Mouse (Mus musculus): ENCODE results near the gene Jaml. TPM values are rescaled to one million over a fixed set of nuclear protein-coding genes. Genes with fewer than 3 reads are reported as not detected.

Gene Jaml
- polyA plus RNA-seq, 1 experiment from 2014 or later: 0.70 TPM

- Histone ChIP-seq H3K4me3 (replicated peaks; ENCODE audit: low read depth, low read length) (no peak overlapping the region), H3K27ac (no peak overlapping the region), H3K9ac (ENCODE audit: low read depth, low read length) (no peak overlapping the region), H3K27me3 (ENCODE audit: insufficient read depth, low read length) (no peaks in the 10 kb centered on the region), H3K9me3 (replicated peaks; ENCODE audit: low read length) (no peaks in the 10 kb centered on the region), H3K36me3 (ENCODE audit: insufficient read depth, low read length) (no peaks in the 10 kb centered on the region), H3K4me2 (ENCODE audit: low read length) (no peak overlapping the region), H3K4me1 (replicated peaks; ENCODE audit: insufficient read depth, low read length) (no peaks in the 10 kb centered on the region)
- DNase-seq (ENCODE audit: low spot score) (no peak), ATAC-seq (replicated peaks; ENCODE audit: low FRiP score, low read depth) (no peak)
- no peak for TF ChIP-seq CTCF (IDR thresholded peaks at IDR 0.05; ENCODE audit: low read depth)
- 92% methylated on average over 1 of the region's 1 CpGs for WGBS
Observed at GRCm38 (mm10) chr9:45049731-45050130, 29.3 kb upstream of the Jaml start.

GRCm38 (mm10) chr9:45050301-45050700, 28.7 kb upstream of the Jaml start:
- Histone ChIP-seq H3K4me2 (ENCODE audit: low read length) (no peak overlapping the region), H3K27ac (no peak overlapping the region), H3K9ac (ENCODE audit: low read depth, low read length) (no peak overlapping the region), H3K9me3 (replicated peaks; ENCODE audit: low read length) (no peaks in the 10 kb centered on the region), H3K4me3 (replicated peaks; ENCODE audit: low read depth, low read length) (no peak overlapping the region), H3K27me3 (ENCODE audit: insufficient read depth, low read length) (no peaks in the 10 kb centered on the region), H3K4me1 (replicated peaks; ENCODE audit: insufficient read depth, low read length) (no peaks in the 10 kb centered on the region), H3K36me3 (ENCODE audit: insufficient read depth, low read length) (no peaks in the 10 kb centered on the region)
- no peak for TF ChIP-seq CTCF (IDR thresholded peaks at IDR 0.05; ENCODE audit: low read depth)
- 84% methylated on average over 2 of the region's 2 CpGs for WGBS
- no peak for ATAC-seq (replicated peaks; ENCODE audit: low FRiP score, low read depth)
- DNase-seq (ENCODE audit: low spot score): no peak

GRCm38 (mm10) chr9:45055082-45055713, 23.8 kb upstream of the Jaml start, which contains the start of gene Mpzl3:
Mpzl3 (plus strand) TSS chr9:45055186.
- under 1% methylated on average over 33 of the region's 33 CpGs for WGBS
- peak within 1 kb of the TSS; percentile 37 for H3K4me3 ChIP-seq (replicated peaks; ENCODE audit: low read depth, low read length)
- ATAC-seq (replicated peaks; ENCODE audit: low FRiP score, low read depth): peak; percentile 94
- peak within 1 kb of the TSS; percentile 59 for H3K4me2 ChIP-seq (ENCODE audit: low read length)
- 0 out of 2 replicates have a peak, but pooled peaks have one; percentile 26 for TF ChIP-seq CTCF (IDR thresholded peaks at IDR 0.05; ENCODE audit: low read depth)
- H3K9ac ChIP-seq (ENCODE audit: low read depth, low read length): peak within 1 kb of the TSS; percentile 51
- no peaks in the 10 kb centered on the region for H3K36me3 ChIP-seq (ENCODE audit: insufficient read depth, low read length)
- no peaks in the 10 kb centered on the region for H3K4me1 ChIP-seq (replicated peaks; ENCODE audit: insufficient read depth, low read length)
- H3K27me3 ChIP-seq (ENCODE audit: insufficient read depth, low read length): no peaks in the 10 kb centered on the region
- DNase-seq (ENCODE audit: low spot score): peak; percentile 94
- H3K9me3 ChIP-seq (replicated peaks; ENCODE audit: low read length): no peaks in the 10 kb centered on the region
- H3K27ac ChIP-seq: peak within 1 kb of the TSS; percentile 87

GRCm38 (mm10) chr9:45058304-45058940, 20.6 kb upstream of the Jaml start:
- no peaks in the 10 kb centered on the region for H3K36me3 ChIP-seq (ENCODE audit: insufficient read depth, low read length)
- H3K9ac ChIP-seq (ENCODE audit: low read depth, low read length): no peak overlapping the region
- no peak for TF ChIP-seq CTCF (IDR thresholded peaks at IDR 0.05; ENCODE audit: low read depth)
- no peaks in the 10 kb centered on the region for H3K27me3 ChIP-seq (ENCODE audit: insufficient read depth, low read length)
- ATAC-seq (replicated peaks; ENCODE audit: low FRiP score, low read depth): no peak
- H3K27ac ChIP-seq: no peak overlapping the region
- no peak for DNase-seq (ENCODE audit: low spot score)
- H3K4me3 ChIP-seq (replicated peaks; ENCODE audit: low read depth, low read length): no peak overlapping the region
- no peak overlapping the region for H3K4me2 ChIP-seq (ENCODE audit: low read length)
- H3K9me3 ChIP-seq (replicated peaks; ENCODE audit: low read length): no peaks in the 10 kb centered on the region
- WGBS: 42% methylated on average over 5 of the region's 5 CpGs
- H3K4me1 ChIP-seq (replicated peaks; ENCODE audit: insufficient read depth, low read length): no peaks in the 10 kb centered on the region

GRCm38 (mm10) chr9:45060151-45060550, 18.8 kb upstream of the Jaml start:
- H3K27ac ChIP-seq: no peak overlapping the region
- H3K9me3 ChIP-seq (replicated peaks; ENCODE audit: low read length): no peaks in the 10 kb centered on the region
- WGBS: 52% methylated on average over 7 of the region's 7 CpGs
- H3K27me3 ChIP-seq (ENCODE audit: insufficient read depth, low read length): no peaks in the 10 kb centered on the region
- H3K4me2 ChIP-seq (ENCODE audit: low read length): no peak overlapping the region
- DNase-seq (ENCODE audit: low spot score) (no peak), ATAC-seq (replicated peaks; ENCODE audit: low FRiP score, low read depth) (no peak)
- H3K4me1 ChIP-seq (replicated peaks; ENCODE audit: insufficient read depth, low read length): no peaks in the 10 kb centered on the region
- H3K4me3 ChIP-seq (replicated peaks; ENCODE audit: low read depth, low read length): no peak overlapping the region
- no peak for TF ChIP-seq CTCF (IDR thresholded peaks at IDR 0.05; ENCODE audit: low read depth)
- no peak overlapping the region for H3K9ac ChIP-seq (ENCODE audit: low read depth, low read length)
- H3K36me3 ChIP-seq (ENCODE audit: insufficient read depth, low read length): no peaks in the 10 kb centered on the region

- Histone ChIP-seq H3K9ac (ENCODE audit: low read depth, low read length) (no peak overlapping the region), H3K27me3 (ENCODE audit: insufficient read depth, low read length) (no peaks in the 10 kb centered on the region), H3K4me2 (ENCODE audit: low read length) (no peak overlapping the region), H3K9me3 (replicated peaks; ENCODE audit: low read length) (no peaks in the 10 kb centered on the region), H3K27ac (no peak overlapping the region), H3K4me3 (replicated peaks; ENCODE audit: low read depth, low read length) (no peak overlapping the region), H3K4me1 (replicated peaks; ENCODE audit: insufficient read depth, low read length) (no peaks in the 10 kb centered on the region), H3K36me3 (ENCODE audit: insufficient read depth, low read length) (no peaks in the 10 kb centered on the region)
- WGBS: 54% methylated on average over 3 of the region's 3 CpGs
- DNase-seq (ENCODE audit: low spot score) (no peak), ATAC-seq (replicated peaks; ENCODE audit: low FRiP score, low read depth) (no peak)
- TF ChIP-seq CTCF (IDR thresholded peaks at IDR 0.05; ENCODE audit: low read depth): no peak
Observed at GRCm38 (mm10) chr9:45062677-45063076, 16.3 kb upstream of the Jaml start.
